In genomic region chr12:8931083-8931482, GRCm38 (mm10) we compare ENCODE assay signal across 17 mouse cellular contexts. TPM values are rescaled to one million over a fixed set of nuclear protein-coding genes. Genes with fewer than 3 reads are reported as not detected.
"Had no signal": no experiment of that assay in that cellular context is flagged by ENCODE, and none has a peak within 500 bp of the region (broad histone marks: within the 10 kb centered on the region; RNA-seq: fewer than 3 reads in every experiment).

No protein-coding gene starts in this region.

- H3K27ac ChIP-seq: intestine, embryonic 15.5 days; limb, embryonic 13.5 days; liver, embryonic 14.5 days; lung, embryonic 15.5 days; macrophage; midbrain, embryonic 15.5 days; neural tube, embryonic 13.5 days had no signal

- H3K4me2 ChIP-seq: intestine, embryonic 15.5 days; limb, embryonic 13.5 days; lung, embryonic 15.5 days; midbrain, embryonic 11.5 days; midbrain, embryonic 15.5 days; neural tube, embryonic 13.5 days had no signal

- H3K27me3 ChIP-seq: intestine, embryonic 15.5 days; limb, embryonic 13.5 days; lung, embryonic 15.5 days; midbrain, embryonic 15.5 days; neural tube, embryonic 13.5 days had no signal

- H3K9ac ChIP-seq: intestine, embryonic 15.5 days; limb, embryonic 13.5 days; liver, embryonic 14.5 days; lung, embryonic 15.5 days; midbrain, embryonic 15.5 days; neural tube, embryonic 13.5 days had no signal

- ATAC-seq: intestine, embryonic 15.5 days; midbrain, embryonic 15.5 days had no signal

- H3K4me3 ChIP-seq: intestine, embryonic 15.5 days; limb, embryonic 13.5 days; lung, embryonic 15.5 days; midbrain, embryonic 15.5 days; neural tube, embryonic 13.5 days had no signal

- DNase-seq: kidney, adult 18-20 months; kidney, postnatal 14 days; layer of hippocampus, postnatal 36 days; left cerebral cortex, postnatal 4 days; lung, postnatal 14 days; right cerebral cortex, postnatal 14 days; thymus, postnatal 36 days had no signal

- H3K9me3 ChIP-seq: intestine, embryonic 15.5 days; limb, embryonic 13.5 days; lung, embryonic 15.5 days; midbrain, embryonic 15.5 days; neural tube, embryonic 13.5 days had no signal

RNA-seq across cellular contexts. Expression of gene Matn3, which starts 16.6 kb away (rescaled TPM):
- total RNA-seq: layer of hippocampus, postnatal 36 days had no signal
- polyA plus RNA-seq: large intestine, adult 2 months; macrophage; small intestine, adult 2 months had no signal
